Mouse (Mus musculus): ENCODE measurements around the gene Gprc6a.

DNA sequence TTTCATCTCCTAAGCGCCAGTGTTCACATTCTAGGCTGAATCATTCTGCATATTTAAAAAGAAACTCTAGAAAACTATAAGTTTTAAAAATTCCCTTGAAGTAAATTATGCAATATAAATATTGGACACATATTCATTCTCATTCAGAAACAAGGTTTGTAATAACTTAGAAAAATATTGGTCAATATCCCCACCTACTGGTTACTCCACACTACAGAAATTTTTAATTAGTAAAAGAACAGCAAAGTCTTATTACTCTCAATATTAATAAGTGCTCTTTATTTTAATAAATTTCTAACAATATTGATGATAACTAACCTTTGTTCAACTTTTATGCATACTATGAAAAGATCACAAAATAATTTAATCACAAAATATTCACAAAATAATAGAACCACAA lies 26.1 kb upstream of the Gprc6a start:
- TF ChIP-seq CTCF (IDR thresholded peaks at IDR 0.05; ENCODE audit: control insufficient read depth, insufficient read depth, insufficient read length): no peak
- TF ChIP-seq MAX (IDR thresholded peaks at IDR 0.05): no peak
- no peak for TF ChIP-seq MYOG (IDR thresholded peaks at IDR 0.05; ENCODE audit: control insufficient read depth, extremely low read depth, insufficient read length)
- TF ChIP-seq MYOD1 (IDR thresholded peaks at IDR 0.05; ENCODE audit: control insufficient read depth, insufficient read length, low read depth): no peak
- TF ChIP-seq CEBPB (IDR thresholded peaks at IDR 0.05; ENCODE audit: low read depth): no peak
- no peak for TF ChIP-seq USF1 (IDR thresholded peaks at IDR 0.05; ENCODE audit: low read depth)
- TF ChIP-seq FOSL1 (IDR thresholded peaks at IDR 0.05; ENCODE audit: insufficient read depth, low read length, poor library complexity, severe bottlenecking): no peak
